Mouse (Mus musculus) retina, adult 2 months (tissue): ENCODE measurements around the gene Fer.

Experiments used
- DNase-seq: peaks from one replicate; pipeline ENCODE4 v3.0.0-alpha.2; 2012; ENCODE audit warnings: low read depth, low spot score

Fer gene

DNA sequence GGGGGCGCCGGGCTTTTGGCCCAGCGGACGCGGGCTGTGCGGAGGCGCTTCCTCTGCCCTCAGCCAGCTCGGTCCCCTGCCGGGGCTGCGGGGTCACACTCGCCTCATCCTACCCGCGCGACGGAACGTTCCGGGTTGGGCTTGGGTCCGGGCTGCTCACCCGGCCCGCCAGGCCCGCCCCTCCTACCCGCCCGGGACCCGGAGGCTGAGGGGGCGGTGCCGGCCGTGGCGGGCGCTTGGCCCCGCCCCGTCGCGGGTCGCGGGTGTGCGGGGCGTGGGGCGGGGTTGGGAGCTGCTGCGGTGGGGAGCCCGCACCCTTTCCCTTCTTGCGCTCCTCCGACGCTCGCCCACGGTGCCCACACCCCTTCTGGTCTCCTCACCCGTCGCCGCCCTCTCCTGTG is 1.3 kb downstream of the Fer start:
- DNase-seq = no peak

DNA sequence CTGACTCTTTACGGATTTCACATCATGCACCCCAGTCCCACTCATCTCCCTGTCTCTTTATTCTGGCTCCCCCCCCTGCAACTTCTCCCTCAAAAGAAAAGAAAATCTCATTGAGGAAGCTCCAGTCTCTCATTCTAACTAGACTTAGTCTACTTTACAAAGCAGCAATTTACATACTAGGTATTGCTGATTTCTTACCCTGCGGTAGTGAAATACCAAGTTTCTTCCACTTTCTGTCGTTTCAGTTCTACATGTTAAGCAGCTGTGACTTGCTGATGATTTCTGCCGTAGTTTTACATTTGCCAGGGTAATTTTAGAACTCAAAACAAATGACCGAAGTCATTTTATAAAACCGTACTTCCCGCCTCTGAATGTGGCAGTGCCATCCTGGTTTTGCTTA is 8.9 kb downstream of the Fer start:
- no peak for DNase-seq

- no peak for DNase-seq
Measured at GRCm38 (mm10) chr17:63878889-63879288, 16.0 kb downstream of the Fer start.

- DNase-seq = no peak
Measured at GRCm38 (mm10) chr17:63880009-63880408, 17.1 kb downstream of the Fer start.

DNA sequence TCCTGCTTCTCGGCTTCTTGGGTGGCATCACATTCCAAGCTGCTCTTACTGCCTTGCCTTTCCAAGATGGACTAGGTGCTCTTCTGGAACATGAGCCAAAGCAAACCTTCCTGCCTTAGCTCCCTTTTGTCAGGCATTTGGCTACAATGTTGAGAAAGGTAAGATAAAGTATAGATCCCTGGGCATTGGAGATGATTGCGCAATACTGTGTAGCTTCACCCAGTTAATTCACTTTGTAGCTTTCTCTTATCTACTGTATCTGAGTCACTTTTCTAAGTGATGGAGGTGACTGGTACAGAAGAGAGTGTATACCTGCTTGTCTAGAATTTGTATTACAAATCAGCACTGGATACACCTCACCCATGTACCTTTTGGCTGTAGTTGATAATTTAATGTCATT is 24.1 kb downstream of the Fer start:
- no peak for DNase-seq

- no peak for DNase-seq
Measured at GRCm38 (mm10) chr17:63890611-63891010, 27.7 kb downstream of the Fer start.

DNA sequence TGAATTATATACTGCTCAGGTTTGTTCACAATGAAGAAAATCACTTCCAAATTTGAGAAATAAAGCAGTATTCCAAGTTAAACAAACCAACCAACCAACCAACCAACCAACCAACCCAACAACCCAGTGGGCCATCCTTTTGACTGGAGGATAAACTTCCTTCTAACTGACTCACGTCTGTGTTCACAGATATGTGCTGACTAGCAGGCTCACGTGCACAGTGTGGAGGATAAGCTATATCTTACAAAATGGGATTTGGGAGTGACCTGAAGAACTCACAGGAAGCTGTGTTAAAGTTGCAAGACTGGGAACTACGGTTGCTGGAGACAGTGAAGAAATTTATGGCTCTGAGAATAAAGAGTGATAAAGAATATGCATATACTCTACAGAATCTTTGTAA is 33.0 kb downstream of the Fer start:
- no peak for DNase-seq

DNA sequence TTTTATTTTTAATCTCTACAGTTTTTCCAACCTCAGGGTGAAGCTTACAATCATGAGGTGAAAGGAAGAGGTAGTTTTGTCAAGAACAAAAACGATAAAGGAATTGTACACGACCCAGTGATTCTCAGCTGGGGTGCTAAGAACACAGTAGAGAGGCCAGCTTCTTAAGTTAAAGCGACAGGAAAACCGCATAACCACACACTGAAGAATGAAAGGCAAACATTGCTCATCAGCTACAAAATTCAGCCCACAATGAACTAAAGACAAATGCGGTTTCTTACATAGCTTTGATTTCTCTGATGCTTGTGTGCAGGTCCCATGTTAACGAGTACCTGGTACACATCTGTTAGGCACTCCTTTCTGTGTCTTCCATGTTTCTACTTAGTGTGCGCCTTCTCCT is 34.2 kb downstream of the Fer start:
- no peak for DNase-seq

DNA sequence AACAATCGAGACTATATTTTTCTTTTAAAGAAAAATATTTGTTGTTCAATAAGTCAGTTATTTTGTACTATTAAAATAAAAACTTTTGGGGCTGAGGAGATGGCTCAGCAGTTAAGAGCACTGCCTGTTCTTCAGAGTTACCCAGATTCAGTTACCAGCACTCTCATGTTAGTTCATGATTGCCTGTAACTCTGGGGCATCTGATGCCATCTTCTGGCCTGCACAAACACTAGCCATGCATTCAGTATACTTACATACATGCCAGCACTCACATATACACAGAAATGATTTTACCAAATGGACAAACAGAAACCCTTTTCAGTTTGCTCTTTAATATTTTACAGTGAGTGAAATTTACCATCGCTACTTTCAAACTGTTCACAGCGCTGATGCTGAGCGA is 46.4 kb downstream of the Fer start:
- DNase-seq = no peak

- DNase-seq = no peak
Measured at GRCm38 (mm10) chr17:63921601-63922203, 58.8 kb downstream of the Fer start.

DNA sequence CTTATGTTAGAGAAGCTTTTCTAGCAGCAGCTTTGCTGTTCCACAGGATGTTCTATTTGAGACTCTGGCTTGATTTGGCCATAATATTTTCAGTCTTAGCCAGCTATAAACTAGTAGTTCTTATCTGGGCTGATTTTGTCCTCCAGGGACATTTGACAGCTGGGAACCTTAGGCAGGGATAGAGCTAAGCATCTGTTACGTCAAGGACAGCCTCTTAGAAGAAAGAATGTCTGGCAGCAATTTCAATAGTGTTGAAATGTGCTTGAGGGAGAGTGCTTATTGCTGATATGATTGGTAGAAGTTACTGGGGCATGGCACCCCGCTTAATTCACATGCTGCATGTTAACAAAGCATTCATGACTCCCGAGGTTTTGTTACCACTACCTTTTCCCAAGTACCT is 62.7 kb downstream of the Fer start:
- no peak for DNase-seq

- no peak for DNase-seq
Measured at GRCm38 (mm10) chr17:63930634-63931033, 67.8 kb downstream of the Fer start.

GRCm38 (mm10) chr17:63931556-63931955 is 68.7 kb downstream of the Fer start:
- DNase-seq = no peak

GRCm38 (mm10) chr17:63935408-63935807 is 72.5 kb downstream of the Fer start:
- DNase-seq = no peak

- no peak for DNase-seq
Measured at GRCm38 (mm10) chr17:63937886-63938285, 75.0 kb downstream of the Fer start.

DNA sequence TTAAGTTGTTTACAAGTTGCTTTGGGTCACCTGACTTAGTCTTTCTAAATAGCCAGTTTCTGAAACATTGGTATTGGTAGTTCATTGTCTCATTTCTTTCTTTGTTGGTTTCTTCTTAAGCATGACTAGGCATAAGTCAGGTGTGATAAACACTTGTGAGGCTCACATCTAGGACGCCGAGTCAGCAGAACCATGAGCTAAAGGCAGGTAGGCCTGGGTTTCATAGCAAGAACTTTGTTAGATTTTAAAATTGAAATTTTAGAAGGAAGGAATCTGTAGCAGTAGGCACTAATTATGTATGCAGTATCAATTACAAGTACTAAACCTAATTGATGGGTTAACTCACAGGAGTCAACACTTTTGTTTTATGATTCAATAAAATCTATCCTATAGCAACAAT is 83.9 kb downstream of the Fer start:
- DNase-seq = no peak

GRCm38 (mm10) chr17:63948811-63949210 is 85.9 kb downstream of the Fer start:
- DNase-seq = no peak

GRCm38 (mm10) chr17:63951436-63951835 is 88.6 kb downstream of the Fer start:
- no peak for DNase-seq

GRCm38 (mm10) chr17:63967091-63967490 is 104.2 kb downstream of the Fer start:
- DNase-seq = no peak

DNA sequence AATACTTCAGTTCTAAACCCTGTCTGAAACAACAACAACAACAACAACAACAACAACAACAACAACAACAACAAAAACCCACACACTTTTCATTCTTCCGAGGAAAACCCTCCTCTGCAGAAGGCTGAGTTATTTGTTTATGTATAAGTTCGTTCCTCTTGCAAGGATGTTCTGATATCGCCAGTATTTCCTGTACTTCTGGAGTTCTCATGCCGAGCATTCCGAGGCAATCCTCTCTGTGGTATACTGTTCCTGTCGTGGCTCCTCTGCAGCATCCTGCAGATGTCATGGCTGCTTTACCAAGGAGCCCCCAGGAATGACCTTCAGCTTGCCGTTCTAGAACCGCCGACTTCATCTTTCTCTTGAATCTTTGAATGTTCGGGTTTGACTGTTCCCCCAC is 106.6 kb downstream of the Fer start:
- DNase-seq = no peak

DNA sequence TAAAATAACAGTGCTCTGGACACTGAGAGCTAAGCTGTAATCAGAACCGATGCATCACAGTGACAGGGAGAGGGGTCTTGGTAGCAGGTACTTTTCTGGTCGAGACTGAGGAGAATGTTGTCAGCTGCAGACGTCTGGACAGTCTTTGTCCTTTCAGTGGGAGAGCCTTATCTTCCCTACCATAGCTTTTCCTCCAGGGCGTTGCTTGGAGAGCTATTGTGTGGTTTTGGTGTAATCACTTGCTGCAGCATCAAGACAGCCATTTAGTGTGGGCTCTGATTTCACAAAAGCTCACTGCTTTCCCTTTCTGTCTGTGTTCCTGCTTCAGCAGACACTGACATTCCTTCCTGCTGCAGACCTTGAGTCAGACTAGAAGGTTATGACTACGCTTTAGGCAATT is 107.4 kb downstream of the Fer start:
- no peak for DNase-seq

- DNase-seq = no peak
Measured at GRCm38 (mm10) chr17:63970939-63971338, 108.1 kb downstream of the Fer start.

- DNase-seq = no peak
Measured at GRCm38 (mm10) chr17:63972181-63972580, 109.3 kb downstream of the Fer start.

DNA sequence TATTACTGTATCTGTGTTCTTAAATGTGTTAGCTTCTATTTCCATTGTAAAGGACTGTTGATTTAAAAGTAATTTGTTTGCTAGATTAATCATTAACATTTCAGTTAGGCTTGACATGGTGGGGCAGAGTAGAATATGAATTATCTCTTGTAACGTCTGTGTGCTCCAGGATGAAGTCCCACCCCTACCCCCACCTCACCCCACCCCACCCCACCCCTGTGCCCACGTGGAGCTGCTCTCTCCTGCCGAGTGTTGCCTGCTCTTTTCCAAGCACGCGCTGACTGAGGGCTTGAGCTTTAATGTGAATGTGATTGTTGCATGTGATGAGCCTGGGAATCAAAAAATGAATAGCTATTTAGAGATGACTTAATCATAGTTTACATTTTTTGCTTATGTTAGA is 110.9 kb downstream of the Fer start:
- no peak for DNase-seq
